Mouse (Mus musculus) lung, postnatal 0 days (tissue): ENCODE measurements around the gene Kifap3. TPM values are rescaled to one million over a fixed set of nuclear protein-coding genes. Genes with fewer than 3 reads are reported as not detected.

ENCODE experiments used
- ATAC-seq: fragments of 200-750 bp; cut with Nextera tagmentation; 2 replicates; pipeline ENCODE4 v1.8.0; 2017; ENCODE audit warnings: moderate library complexity
- DNase-seq: peaks from one replicate; pipeline ENCODE4 v3.0.0-alpha.2; 2016; ENCODE audit warnings: low spot score
- H3K27ac ChIP-seq: fragments of 300-500 bp; sonication (generic); 2 replicates; pipeline ENCODE4 v1.5.1; 2014; ENCODE audit warnings: antibody characterized with exemption, mild to moderate bottlenecking, low read length, mixed read lengths
- H3K27me3 ChIP-seq: fragments of 300-500 bp; sonication (generic); replicated peaks from 2 replicates; pipeline ENCODE4 v1.6.1; 2014; ENCODE audit warnings: low read length, mixed read lengths; ENCODE audit not compliant: insufficient read depth
- H3K36me3 ChIP-seq: fragments of 300-500 bp; sonication (generic); 2 replicates; pipeline ENCODE4 v1.6.1; 2014; ENCODE audit warnings: low read length, mixed read lengths; ENCODE audit not compliant: insufficient read depth
- H3K4me1 ChIP-seq: fragments of 300-500 bp; sonication (generic); 2 replicates; pipeline ENCODE4 v1.6.1; 2014; ENCODE audit warnings: antibody characterized with exemption, low read depth, low read length, mixed read lengths; ENCODE audit not compliant: insufficient read depth
- H3K4me2 ChIP-seq: fragments of 300-500 bp; sonication (generic); replicated peaks from 2 replicates; pipeline ENCODE4 v1.6.1; 2014; ENCODE audit warnings: low read depth, mild to moderate bottlenecking, low read length, moderate library complexity, mixed read lengths
- H3K4me3 ChIP-seq: fragments of 300-500 bp; sonication (generic); 2 replicates; pipeline ENCODE4 v1.5.1; 2014; ENCODE audit warnings: low read depth, low read length
- H3K9ac ChIP-seq: fragments of 300-500 bp; sonication (generic); replicated peaks from 2 replicates; pipeline ENCODE4 v1.6.1; 2014; ENCODE audit warnings: low read depth, mild to moderate bottlenecking
- H3K9me3 ChIP-seq: fragments of 300-500 bp; sonication (generic); 2 replicates; pipeline ENCODE4 v1.6.1; 2016; ENCODE audit warnings: low read length, mixed read lengths
- CTCF ChIP-seq: IDR thresholded peaks from 2 replicates; pipeline ENCODE4 v1.5.1; 2016; ENCODE audit warnings: antibody characterized with exemption, mild to moderate bottlenecking
- EP300 ChIP-seq: IDR thresholded peaks from 2 replicates; pipeline ENCODE4 v1.6.1; 2016; ENCODE audit warnings: antibody characterized with exemption, mild to moderate bottlenecking, control low read depth
- WGBS: fragments of 180-500 bp; shearing (Covaris S2); extraction: QIAGEN DNeasy Blood & Tissue Kit; methylation state at CpG from one replicate; pipeline ENCODE4 v1.1.7; 2014; 5-methylcytosine and 5-hydroxymethylcytosine counted together
- polyA plus RNA-seq: library from polyadenylated mRNA; unstranded; fragments of >200 nt; fragmentation: Nextera tagmentation; extraction: Ambion mirVana; gene quantifications from 2 replicates; pipeline ENCODE4 v1.2.1, GENCODE M21; 2015

Gene Kifap3
- polyA plus RNA-seq, 1 experiment from 2014 or later: 15.3 TPM

DNA sequence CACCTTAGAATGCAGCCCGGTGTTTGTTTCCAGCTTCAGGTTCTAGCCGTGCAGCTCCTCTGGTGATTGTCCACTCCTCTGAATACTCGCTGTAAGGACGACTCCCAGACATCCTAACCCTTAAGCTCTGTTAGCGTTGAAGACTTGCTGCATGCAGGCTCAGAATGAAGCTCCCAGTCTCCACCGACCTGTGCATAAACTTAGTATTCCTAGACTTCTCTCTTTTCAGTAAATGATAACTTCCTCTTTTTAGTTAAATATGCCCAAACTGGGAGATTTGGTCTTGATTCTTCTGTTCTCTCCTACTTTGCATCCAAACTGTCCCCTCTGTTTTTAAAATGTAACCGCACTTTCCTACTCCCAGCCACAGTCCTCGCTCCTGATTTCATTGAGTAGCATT is 61.2 kb downstream of the Kifap3 start:
- ATAC-seq: no peak

DNA sequence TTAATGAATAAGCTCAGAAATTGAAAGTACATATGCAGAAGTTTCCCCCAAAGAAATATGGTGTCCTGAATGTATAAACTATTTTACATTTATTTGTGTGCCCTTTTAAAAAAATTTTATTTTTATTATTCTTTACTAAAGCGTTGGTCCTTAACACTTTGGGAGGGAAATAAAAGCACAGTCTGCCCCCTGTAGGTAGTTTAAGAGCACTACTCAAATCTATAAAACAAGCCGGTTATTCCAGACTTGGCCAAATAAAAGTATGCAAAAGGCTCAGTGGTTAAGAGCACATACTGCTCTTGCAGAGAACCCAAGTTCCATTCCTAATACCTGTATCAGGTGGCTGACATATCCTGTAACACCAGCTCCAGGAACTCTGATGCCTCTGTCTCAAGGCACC is 62.9 kb downstream of the Kifap3 start:
- no peak for TF ChIP-seq EP300
- peak; percentile 47 for TF ChIP-seq CTCF
- WGBS: 47% methylated on average over 2 of the region's 2 CpGs
- peak; percentile 35 for DNase-seq

More for the DNA sequence above, 61.2 kb downstream of the Kifap3 start:
- no peak overlapping the region for H3K9ac ChIP-seq
- H3K4me2 ChIP-seq: no peak overlapping the region
- TF ChIP-seq EP300: no peak
- no peak for TF ChIP-seq CTCF
- no peaks in the 10 kb centered on the region for H3K4me1 ChIP-seq
- DNase-seq: no peak
- no peaks in the 10 kb centered on the region for H3K9me3 ChIP-seq
- no peak overlapping the region for H3K4me3 ChIP-seq
- WGBS: 85% methylated on average over 8 of the region's 8 CpGs
- H3K27me3 ChIP-seq: no peaks in the 10 kb centered on the region
- no peaks in the 10 kb centered on the region for H3K36me3 ChIP-seq
- H3K27ac ChIP-seq: no peak overlapping the region

DNA sequence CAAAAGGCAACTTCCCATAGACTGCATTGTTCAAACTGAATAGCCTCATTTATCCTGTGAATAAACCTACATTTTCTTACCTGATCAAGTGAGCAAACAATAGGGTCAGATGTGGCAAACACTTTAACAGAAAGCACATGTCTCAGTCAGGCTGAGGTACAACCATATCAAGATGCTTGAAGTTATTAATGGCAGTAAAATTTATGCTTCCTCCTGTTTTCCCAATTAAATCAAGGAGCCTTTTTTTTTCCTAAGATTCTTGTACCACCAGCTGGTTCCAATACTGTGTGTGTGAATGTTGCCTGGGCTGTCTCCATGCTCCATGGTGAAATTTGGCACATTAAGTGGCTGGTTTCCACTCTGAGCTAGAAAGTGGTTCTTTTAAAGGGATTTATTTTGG is 64.5 kb downstream of the Kifap3 start:
- no peaks in the 10 kb centered on the region for H3K4me1 ChIP-seq
- ATAC-seq: no peak
- peaks cover 3% of the 10 kb centered on the region; the same call in 1 of the 2 replicates for H3K36me3 ChIP-seq
- no peaks in the 10 kb centered on the region for H3K27me3 ChIP-seq
- H3K9ac ChIP-seq: no peak overlapping the region
- no peaks in the 10 kb centered on the region for H3K9me3 ChIP-seq
- no peak overlapping the region for H3K27ac ChIP-seq
- H3K4me2 ChIP-seq: no peak overlapping the region
- DNase-seq: no peak
- no peak overlapping the region for H3K4me3 ChIP-seq
- TF ChIP-seq CTCF (no peak), EP300 (no peak)

More for the DNA sequence above, 62.9 kb downstream of the Kifap3 start:
- H3K9ac ChIP-seq: no peak overlapping the region
- H3K4me1 ChIP-seq: no peaks in the 10 kb centered on the region
- H3K4me3 ChIP-seq: no peak overlapping the region
- no peaks in the 10 kb centered on the region for H3K36me3 ChIP-seq
- no peak overlapping the region for H3K27ac ChIP-seq
- no peaks in the 10 kb centered on the region for H3K27me3 ChIP-seq
- no peaks in the 10 kb centered on the region for H3K9me3 ChIP-seq
- no peak for ATAC-seq
- no peak overlapping the region for H3K4me2 ChIP-seq

DNA sequence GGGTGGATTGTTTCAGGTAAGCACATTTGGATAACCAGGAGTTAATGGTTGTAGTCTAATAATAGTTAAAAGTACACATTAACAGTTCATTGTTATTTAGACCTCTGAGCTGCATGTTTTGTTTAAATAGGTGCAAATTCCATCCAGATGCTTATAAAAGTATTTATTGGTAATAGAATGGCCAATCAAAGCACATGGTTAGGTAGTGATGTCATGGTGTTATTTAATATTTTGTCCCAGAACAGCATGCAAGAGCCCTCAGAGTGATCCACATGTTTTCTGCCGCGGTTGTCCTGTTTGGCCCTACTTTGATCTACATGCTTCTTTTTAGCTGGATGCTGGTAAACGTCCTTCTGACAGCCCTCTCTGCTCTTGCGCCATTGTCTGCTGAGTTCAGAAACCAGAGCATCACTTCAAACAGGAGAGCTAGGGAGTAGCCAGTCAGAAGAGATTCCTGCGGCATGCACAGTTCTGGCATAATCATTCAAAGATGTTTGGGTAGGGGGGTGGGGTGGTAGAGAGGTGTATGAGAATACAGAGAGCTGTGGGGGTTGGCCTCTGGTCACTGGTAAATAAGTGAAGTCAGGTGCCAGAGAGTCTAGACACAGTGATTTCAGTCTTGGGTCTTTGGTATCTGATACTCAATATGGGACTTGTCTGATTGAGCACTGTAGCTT is 73.6 kb downstream of the Kifap3 start:
- no peaks in the 10 kb centered on the region for H3K27me3 ChIP-seq
- no peaks in the 10 kb centered on the region for H3K9me3 ChIP-seq
- no peak for ATAC-seq
- TF ChIP-seq EP300 (no peak), CTCF (no peak)
- no peak for DNase-seq
- no peak overlapping the region for H3K4me3 ChIP-seq
- H3K4me2 ChIP-seq: no peak overlapping the region
- peaks cover 5% of the 10 kb centered on the region; the same call in 1 of the 2 replicates for H3K36me3 ChIP-seq
- H3K27ac ChIP-seq: no peak overlapping the region
- H3K4me1 ChIP-seq: no peaks in the 10 kb centered on the region
- H3K9ac ChIP-seq: no peak overlapping the region
- 50% methylated on average over 5 of the region's 5 CpGs for WGBS

DNA sequence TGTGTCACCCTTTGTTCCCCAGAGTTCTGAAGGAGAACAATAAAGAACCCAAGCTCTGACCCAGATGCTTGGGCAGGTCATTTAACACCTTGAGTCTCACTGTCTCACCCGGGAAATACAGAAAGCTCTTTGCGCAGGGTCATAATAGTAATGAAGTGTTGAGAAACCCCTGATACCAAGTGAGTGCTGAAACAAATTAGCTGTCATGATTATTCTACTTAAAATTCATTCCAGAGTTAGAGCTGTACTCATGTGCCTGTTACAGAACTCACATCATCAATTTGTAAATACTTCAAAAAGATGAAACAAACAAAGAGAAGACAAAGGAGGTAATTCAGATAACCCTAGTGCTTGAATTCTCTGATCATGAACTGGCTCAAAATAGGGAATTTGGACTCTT is 79.0 kb downstream of the Kifap3 start:
- TF ChIP-seq CTCF (no peak), EP300 (no peak)
- Histone ChIP-seq H3K9me3 (no peaks in the 10 kb centered on the region), H3K9ac (no peak overlapping the region), H3K36me3 (no peaks in the 10 kb centered on the region; the same call in 1 of the 2 replicates), H3K4me1 (no peaks in the 10 kb centered on the region), H3K4me3 (no peak overlapping the region), H3K4me2 (no peak overlapping the region), H3K27me3 (no peaks in the 10 kb centered on the region), H3K27ac (no peak overlapping the region)
- DNase-seq (no peak), ATAC-seq (no peak)
- 40% methylated on average over 2 of the region's 2 CpGs for WGBS

DNA sequence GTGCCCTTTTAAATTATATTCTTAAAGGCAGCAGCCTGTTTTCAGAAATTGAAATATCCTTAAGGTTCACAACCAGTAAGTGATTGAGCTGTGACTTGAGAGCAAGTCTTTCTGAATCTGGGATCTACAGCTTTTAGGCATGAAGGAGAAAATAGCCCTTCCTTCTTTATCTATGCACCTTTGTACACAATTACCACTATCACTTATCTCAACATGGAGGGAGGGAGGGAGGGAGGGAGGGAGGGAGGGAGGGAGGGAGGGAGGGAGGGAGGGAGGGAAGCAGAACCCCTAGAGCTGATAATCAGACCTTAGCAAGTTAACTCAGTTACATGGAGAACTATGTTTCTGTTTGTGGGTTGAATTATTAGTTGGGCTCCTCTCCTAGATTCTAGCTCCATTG is 82.2 kb downstream of the Kifap3 start:
- no peak for TF ChIP-seq CTCF
- TF ChIP-seq EP300: no peak
- H3K9me3 ChIP-seq: no peaks in the 10 kb centered on the region
- H3K4me3 ChIP-seq: no peak overlapping the region
- no peaks in the 10 kb centered on the region for H3K27me3 ChIP-seq
- no peaks in the 10 kb centered on the region; the same call in 1 of the 2 replicates for H3K36me3 ChIP-seq
- H3K4me2 ChIP-seq: no peak overlapping the region
- no peak overlapping the region for H3K27ac ChIP-seq
- ATAC-seq (no peak), DNase-seq (no peak)
- H3K4me1 ChIP-seq: no peaks in the 10 kb centered on the region
- H3K9ac ChIP-seq: no peak overlapping the region

DNA sequence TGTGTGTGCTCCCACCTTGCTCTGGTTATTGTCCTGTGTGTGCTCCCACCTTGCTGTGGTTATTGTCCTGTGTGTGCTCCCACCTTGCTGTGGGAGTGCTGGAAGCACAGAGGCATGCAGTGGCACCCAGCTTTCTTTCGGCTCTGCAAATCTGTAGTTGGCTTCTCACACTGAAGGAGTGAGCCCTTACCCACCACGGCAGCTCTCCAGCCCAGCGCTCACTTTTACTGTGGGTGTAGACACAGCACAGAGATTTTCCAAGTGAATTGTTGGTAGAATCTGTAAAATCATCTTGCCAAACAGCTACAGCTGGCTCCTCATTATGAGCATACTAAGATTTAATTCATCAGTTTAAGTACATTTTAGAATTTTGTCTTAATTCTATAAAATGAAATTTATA is 93.8 kb downstream of the Kifap3 start:
- no peaks in the 10 kb centered on the region for H3K4me1 ChIP-seq
- H3K9ac ChIP-seq: no peak overlapping the region
- WGBS: 75% methylated on average over 3 of the region's 3 CpGs
- DNase-seq (no peak), ATAC-seq (no peak)
- H3K9me3 ChIP-seq: no peaks in the 10 kb centered on the region
- H3K27me3 ChIP-seq: no peaks in the 10 kb centered on the region
- TF ChIP-seq CTCF (no peak), EP300 (no peak)
- no peak overlapping the region for H3K4me2 ChIP-seq
- no peak overlapping the region for H3K27ac ChIP-seq
- H3K4me3 ChIP-seq: no peak overlapping the region
- H3K36me3 ChIP-seq: no peaks in the 10 kb centered on the region
